Mouse (Mus musculus): ENCODE measurements at regions not wholly inside any gene's neighbourhood (a gene's known extent, or its start where the extent isn't known, plus 50 kb on each side); places are given as distances from the start of the nearest gene placed in this dataset.

DNA sequence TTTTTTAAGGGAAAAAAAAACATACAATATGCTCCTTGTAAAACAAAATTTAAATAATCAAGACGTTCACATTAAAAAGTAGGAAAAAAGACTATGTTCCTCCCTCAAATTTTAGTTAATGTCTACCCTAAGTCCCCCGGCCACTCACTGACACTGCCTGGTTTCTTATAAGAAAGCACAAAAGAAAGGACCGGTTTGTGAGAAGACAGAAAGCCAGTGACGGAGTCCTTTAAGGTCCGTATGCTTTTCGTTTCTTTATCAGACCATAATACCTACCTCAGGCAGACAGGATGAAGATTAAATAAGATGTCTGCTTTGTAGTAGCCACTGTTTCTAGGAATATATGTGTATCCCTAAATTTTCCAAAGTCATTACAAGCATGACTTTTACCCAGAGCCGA lies 164.3 kb downstream of the Npr3 start:
- TF ChIP-seq POLR2A (IDR thresholded peaks at IDR 0.05; ENCODE audit: low read depth, low read length) = no peak
- no peak for TF ChIP-seq CTCF (IDR thresholded peaks at IDR 0.05; ENCODE audit: borderline replicate concordance, insufficient read depth, low read length)
